Mouse (Mus musculus) cerebellum, adult 18-20 months (tissue): ENCODE data around the gene Ksr1.

Experiments
- DNase-seq, 2 experiments: peaks; one replicate each; pipeline ENCODE4 v3.0.0; 2021

Ksr1 gene

DNA sequence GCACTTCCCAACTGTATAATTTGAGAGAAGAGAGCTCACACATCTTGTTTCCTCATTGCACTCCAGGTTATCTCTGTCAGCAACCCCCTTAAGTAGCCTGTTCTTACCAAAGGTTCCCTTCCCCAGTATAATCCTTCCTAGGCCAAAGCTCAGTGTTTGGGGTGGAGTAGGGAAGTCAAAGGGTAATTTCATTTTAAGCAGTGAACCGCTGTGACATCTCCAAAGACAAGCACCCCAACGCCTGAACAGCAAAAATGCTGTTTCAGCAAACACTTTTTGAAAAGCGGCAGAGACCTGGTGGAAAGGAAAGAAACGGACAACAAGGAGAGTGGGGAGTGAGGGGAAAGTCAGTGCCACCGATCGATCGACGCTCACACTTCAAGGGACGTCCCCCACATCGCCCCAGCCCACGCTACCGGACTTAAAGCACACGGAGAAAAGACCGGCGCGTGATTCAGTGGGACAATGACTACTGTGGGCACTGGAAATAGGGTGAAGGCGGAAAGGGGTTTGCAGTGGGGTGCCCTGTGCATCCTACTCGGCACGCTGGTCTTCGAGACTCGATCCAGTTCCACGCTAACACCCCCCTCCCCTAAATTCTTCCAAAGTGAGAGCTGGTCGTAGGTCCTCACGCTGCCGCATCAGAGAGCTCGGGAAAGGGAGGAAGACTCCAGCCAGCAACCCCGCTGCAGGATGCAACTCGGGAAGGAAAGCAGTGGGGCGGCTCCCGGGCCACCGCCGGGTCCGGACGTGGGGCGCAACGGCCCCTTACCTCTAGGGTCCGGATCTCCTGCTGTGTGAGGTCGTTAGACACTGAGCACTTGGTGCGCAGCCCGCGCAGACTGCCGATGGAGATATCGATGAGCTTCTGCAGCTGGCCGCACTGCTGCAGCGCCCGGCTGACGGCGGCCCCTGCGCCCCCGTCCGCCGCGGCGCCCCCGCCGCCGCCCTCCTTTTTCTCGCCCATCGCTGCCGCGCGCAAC is 633 bp downstream of the Ksr1 start:
- DNase-seq: peak in 1 of 2 experiments; percentile 29

DNA sequence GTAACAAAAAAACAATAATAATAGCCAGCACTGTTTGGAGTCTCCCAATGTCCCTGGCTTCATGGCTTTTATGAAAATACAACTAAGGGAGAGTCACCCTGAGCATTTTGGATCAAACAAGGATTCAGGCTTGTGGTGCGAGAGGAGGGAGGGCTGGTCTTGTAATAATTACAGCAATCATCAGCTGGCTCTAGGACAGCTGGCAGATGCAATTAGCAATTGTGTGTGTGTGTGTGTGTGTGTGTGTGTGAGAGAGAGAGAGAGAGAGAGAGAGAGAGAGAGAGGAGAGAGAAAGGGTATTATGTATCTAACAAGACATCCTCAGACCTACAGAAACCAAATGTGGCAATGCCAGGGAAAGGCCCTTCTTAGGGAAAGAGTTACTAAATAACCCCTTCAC is 1.5 kb downstream of the Ksr1 start:
- no peak for DNase-seq

DNA sequence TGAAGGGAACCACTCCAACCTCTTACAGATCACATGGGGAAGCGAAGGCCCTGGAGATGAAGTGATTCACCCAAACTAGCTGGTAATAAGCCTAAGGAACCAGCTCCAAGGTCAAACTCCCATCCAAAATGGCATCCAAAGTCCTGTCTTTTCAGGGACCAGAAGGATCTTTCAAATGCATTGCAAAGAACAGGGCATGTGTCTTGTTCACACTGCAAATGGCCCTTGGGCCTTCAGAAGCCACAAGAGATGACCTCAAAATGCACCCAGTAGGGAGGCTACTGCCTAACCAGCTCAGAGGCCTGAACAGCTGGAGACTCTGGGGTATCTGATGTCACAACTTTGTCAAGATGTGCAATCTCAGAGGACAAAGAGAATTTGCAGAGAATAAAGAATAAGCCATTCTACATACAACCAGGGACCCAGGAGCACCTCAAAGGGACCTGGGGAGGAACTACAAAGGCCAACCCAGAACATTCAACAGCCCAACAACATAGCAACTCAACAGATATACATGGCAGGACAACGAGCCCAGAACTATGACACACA is 2.1 kb downstream of the Ksr1 start:
- no peak for DNase-seq

DNA sequence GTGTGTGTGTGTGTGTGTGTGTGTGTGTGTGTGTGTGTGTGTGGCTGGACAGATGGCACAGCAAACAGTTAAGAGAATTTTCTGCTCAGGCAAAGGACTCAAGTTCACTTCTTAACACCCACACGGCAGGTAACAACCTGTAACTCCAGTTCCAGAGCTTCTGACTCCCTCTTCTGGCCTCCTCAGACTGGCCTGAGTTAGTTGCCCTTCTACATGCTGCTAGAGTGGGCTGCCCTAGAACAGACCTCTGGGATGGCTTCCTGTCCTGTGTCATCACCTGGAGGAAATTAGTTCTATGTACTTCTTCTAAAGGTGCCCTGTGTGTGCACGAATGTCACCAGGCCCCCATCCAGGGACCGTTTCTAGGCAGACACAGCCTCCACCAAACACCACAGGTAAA is 2.9 kb downstream of the Ksr1 start:
- DNase-seq: no peak

DNA sequence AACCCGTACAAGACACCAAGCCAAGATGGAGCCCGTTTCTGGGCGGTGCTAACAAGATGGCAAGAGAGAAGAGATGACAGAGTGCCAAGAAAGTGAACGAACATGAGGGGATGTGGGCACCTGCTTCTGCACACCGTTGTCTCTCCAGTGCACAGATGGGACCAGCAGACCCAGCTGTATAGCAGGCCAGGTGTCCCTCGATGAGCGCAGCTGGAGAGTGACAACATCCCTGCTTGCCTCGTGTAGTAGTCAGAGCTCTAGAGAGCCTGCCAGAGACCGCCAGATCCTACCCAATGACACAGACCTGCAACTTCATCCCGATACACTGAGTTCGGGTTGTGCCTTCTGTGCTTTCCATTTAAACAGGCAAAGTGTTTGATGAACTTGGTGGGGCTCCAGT is 3.8 kb downstream of the Ksr1 start:
- no peak for DNase-seq

DNA sequence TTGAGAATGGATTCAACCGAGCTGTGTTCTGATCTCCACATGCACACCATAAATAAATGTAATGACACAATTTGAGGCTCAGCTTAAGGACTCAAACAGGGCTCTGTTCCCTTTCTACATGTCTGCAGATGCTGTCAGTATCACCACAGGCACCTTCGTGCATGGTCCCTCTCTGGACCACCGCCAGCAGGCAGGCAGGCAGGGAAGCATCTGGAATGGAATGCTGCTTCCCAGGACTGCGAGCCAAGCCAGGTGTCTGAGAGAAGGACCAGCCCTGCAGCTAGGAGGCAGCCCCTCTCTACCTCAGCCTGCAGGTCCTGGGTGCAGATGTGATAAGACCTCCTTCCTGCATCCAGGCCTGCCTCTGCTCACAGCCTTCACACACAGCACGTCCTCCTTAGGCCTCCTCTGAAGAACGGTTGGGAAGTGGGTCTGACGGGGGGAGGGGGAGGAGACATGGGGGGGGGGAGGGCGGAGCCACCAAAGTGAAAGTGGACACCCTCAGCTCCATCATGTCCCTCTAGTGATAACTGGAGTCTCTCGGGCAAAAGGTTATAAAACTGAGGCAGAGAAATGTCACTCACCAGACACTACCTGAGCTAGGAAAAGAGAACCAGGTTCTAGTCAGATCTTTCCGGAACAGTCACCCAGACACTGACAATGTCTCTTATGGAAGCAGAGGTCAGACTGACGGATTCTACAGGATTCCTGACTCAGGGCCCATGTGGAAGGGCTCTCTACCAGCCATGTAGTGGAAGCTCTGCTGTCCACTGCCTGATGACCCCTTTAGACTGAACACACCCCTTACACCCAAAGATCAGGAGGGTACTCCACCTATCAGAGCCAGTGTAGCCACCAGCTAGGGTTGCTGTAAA is 4.7 kb downstream of the Ksr1 start:
- no peak for DNase-seq

DNA sequence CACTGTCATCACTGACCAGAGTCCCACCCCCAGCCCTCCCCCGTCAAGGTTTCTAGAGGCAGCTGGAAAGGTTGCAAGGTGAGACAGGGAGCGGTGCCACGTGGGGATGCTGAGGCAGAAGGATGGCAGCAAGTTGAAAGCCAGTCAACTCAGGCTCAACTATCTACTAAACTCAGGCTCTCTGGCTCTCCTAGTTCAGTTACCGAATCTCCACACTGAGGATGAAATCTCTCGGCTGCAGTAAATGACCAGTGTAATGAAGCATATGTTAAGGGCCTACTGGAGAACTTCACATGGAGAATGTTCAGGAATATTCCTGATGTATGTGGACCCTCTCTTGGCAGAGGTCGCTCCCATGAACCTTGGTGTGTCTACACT is 5.7 kb downstream of the Ksr1 start:
- DNase-seq: no peak

DNA sequence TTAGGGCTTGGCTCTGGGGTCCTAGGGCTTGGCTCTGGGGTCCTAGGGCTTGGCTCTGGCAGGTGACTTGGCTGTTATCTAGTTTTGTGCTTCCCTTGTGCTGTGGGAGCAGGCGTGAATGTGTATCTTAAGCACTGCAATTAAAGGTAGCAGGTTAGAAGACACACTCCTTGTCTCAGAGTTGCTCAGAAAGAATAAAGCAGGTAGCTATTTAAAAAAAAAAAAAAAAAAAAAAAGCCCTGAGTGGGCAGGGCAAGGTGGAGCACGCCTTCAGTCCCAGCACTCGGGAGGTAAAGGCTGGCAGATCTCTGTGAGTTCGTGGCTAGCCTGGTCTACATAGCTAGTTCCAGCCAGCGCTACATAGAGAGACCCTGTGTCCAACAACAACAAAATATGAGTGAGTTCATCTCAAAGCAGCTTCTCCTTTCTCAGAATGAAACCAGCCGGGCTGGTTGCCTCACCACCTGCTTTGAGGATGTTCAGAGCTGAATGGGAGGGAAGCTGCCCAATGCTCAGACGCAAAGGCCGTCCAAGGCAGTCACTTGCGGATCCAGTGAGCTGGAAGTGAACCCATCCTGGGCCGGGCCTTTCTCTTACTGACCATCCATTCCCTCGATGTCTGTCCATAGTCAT is 6.2 kb downstream of the Ksr1 start:
- no peak for DNase-seq

DNA sequence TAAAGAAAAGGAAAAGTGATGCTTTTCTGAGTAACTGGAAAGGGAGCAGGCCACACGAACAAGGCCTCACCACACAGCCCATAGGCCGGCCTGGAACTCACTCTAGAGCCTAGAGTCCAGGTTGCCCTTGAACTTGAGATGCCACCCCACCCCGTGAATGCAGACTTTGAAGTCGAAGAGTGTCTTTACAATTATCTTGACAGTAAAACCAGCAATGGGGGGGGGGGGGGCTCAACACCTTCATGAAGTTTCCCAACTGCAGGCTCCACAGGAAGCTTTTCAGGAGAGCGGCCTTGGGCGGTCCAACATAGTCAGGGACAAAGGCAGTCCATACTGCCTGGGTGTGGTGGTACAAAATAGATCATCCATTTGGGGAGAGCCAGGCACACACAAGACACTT is 7.6 kb downstream of the Ksr1 start:
- no peak for DNase-seq

DNA sequence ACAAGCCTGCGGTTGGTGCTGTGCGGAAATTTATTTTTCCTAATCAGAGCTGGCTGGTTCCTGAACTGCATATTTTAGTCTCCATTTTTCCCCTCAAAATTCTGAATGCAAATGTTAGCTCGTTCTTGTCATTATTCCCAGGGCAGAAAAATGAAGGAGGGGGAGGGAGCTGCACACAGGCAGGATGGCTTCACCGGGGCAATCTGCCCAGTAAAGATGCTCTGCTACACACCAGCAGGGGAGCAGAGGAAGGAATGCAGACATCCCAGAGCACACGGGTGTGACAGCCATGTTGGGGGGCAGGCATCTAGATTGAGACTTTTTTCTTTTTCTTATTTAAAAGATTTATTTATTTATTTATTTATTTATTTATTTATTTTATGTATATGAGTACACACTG is 9.0 kb downstream of the Ksr1 start:
- peak in 1 of 2 experiments; percentile 20 for DNase-seq

DNA sequence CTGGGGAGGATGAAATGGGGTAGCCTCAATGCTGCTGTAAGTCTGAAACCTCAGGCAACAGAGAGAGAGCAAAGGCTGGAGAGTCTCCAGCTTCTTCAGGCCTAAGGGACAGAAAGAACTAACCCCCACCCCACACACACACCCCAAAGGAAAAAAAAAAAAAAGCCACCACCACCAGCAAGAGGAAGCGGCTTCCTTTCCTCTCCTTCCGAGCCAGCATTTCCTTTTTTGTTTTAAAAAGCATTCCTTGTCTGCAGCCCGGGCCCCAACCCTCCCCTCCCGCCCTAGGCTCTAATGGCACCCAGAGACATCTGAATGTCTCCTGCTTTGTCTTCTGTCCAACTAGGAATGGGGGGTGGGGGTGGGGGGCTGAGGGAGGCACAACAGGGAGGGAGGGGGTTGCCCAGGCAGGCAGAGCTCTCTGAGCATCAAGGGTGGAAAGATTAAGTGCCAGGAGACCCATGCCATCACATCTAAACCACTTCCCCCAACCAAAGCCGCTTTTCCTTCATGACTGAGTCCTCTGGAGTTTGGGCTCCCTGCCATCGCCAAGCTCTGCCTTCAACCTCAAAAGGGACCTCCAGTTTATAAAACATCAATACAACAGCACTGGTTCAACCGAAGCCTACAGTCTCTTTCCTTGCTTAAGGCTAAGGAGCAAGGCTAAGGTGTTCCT is 10.4 kb downstream of the Ksr1 start:
- no peak for DNase-seq

DNA sequence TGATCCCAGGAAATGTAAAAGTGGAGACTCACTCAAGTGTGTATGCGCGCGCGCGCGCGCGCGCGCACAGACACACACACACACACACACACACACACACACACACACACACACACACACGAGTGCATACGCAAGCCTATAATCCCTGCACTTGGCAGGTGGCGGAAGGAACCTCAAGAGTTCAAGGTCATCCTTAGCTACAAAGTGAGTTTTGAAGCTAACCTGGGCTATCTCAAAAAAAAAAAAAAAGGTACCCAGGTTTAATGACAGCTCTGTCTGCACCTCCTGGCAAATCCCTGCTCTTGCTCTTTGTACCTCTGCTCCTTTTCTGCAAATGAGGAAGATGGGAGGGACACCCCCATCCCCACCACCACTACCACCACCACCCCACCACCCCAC is 11.1 kb downstream of the Ksr1 start:
- no peak for DNase-seq

DNA sequence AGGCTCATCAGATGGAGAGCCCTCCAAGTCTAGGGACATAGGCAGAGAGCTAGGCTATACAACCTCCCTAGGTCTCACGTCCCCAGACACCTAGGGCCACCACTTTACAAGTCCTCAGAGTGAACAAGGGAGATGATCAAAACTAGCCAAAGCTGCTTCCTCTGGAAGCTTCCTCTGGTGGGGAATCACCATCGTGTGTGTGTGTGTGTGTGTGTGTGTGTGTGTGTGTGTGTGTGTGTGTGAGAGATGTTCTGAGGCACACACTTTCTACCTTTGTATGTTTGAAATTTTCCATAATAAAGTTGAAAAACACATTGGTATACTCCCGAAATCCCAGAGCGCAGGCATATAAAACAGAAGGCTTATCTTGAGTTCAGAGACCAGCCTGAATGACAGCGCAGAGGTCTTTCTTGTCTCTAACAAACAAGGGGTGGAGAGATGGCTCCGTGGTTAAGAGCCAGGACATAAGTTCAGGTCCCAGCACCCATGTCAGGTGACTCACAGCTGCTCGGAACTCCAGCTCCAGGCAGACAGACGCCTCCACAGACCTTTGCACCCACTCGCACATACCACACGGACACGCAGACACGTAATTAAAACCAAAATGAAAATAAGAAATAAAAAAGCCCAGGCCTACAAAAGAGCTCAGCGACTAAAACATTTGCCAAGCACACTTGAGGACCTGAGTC is 11.6 kb downstream of the Ksr1 start:
- DNase-seq: no peak

DNA sequence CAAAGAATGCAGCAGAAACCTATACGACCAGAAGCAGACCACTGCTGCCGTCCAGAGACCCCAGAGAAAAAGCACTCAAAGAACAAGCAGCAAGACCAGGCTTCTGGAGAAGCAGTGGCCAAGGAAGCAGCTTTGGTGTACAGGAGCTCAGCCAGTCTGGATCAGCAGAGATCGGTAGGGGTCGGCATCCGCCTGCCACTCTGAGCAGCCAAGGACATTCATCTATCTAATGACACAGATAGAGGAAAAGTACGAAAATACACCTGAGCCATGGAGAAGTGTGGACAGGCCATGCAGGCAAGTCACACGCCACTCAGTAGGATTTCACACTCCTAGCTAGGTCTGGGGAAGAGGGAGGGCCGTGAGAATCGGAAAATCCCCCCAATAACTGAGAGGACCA is 12.2 kb downstream of the Ksr1 start:
- no peak for DNase-seq

DNA sequence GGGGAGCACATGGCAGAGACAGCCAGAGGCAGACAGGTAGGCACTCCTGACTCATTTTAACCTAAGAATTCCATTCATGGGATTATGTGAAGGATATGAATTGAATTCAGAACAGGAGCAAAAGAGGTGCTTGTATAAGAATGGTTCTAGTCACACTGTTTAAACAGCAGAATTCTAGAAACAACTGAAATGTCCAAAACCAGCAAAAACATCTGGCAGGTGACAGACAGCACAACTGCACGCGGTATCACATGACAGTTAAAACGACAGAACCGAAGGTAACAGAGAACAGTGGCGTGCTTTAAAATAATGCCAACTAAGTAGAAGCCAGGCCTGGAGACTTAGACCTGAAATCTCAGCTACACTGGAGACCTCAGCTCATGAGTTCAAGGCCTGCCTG is 13.2 kb downstream of the Ksr1 start:
- no peak for DNase-seq

DNA sequence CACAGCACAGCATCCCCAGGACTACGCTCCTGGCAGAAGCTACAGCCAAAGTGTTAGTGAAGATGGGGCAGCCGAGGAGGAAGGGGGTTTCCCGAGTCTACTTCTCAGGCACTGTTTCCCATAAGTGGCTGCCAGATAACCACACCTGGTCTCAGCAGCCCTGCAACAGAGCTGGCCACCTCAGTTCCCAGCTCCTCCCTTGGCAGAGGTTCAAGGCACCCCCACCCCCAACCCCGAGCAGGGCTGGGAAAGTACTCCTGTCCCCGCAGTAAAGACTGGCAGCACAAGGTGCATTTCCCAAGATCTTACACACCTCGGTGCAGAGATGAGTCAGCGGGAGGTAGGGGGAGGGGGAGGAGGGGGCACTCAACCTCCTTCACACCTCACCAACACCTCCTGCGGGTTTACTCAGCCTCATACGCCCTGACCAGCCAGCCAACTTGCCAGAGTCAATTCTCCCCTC is 14.2 kb downstream of the Ksr1 start:
- no peak for DNase-seq

DNA sequence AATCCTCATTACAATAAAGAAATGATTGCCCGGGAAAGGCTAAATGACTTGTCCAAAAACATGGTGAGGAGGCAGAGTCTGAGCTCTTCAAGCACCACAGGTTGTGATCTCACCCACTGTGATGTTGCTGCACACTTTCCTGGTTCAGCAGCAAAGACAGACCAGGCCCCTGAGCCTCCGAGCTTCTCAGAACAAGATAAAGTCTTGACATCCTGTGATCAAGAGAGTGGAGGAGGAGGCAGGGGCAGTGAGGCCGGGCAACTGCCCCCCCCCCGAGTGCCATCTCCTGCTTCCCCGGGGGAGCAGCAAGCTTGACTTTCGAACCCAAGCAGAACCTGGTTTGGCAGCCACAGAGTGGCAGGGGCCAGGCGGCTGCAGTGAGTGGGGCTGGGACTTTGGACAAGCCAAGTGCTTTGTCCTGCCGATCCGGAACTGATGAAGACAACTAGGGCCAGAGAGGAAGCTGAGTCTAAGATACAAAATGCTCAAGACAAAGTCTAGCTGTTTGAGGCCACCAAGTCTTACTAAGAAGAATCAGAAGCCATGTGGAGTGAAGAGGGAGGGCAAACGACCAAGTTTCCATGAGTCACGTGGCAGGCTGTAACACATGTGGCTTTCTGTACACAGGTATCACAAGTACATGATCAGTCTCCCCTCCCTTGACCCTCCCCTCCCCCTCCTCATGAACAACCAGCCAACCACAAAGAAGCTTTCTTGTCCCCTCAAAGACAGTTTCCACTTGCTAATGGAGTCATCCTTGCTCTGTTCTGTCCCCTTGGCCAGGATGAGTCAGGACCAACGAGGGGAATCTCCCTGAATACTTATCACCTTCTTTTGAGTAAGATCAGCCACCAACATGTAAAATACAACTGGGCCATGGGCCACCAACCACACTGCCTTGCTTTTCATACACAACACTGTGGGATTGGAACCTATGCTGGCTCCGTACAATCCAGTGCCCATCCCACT is 16.5 kb downstream of the Ksr1 start:
- no peak for DNase-seq

DNA sequence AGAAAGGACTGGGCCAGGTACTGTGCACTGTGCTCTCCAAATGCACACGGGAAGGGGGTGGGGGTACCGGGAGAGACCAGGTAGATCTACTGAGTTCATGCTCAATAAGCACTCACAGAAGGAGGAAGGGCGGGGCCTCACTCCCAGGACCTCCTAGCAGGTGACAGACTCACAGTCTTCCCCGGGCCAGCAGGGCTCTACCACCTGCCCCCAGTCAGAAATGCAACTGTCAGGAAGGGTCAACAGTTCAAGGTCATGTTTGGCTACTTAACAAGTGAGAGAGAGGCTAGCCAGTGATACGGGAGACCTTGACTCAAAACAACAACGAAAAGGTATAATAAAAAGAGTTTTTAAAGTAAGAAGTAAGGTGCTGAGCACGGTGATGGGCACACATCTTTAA is 18.0 kb downstream of the Ksr1 start:
- no peak for DNase-seq

DNA sequence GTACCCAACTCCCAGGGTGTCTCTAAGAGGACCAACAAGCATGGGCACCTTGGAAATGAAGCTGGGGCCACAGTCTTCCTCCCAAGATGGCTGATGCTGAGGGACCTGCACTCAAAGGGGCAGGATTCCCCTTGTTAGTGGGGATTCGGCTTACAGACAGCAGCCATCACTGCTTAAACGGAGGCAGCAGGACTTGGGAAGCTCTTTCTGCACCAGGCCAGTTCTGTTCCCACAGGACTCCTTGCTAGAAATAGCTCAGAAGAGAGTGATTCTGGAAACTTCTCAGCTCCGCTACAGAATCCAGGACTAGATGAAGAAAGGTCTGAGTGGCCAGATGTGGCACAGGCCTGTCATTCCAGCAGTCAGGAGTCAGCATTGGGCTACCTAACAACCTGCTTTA is 19.2 kb downstream of the Ksr1 start:
- DNase-seq: no peak

DNA sequence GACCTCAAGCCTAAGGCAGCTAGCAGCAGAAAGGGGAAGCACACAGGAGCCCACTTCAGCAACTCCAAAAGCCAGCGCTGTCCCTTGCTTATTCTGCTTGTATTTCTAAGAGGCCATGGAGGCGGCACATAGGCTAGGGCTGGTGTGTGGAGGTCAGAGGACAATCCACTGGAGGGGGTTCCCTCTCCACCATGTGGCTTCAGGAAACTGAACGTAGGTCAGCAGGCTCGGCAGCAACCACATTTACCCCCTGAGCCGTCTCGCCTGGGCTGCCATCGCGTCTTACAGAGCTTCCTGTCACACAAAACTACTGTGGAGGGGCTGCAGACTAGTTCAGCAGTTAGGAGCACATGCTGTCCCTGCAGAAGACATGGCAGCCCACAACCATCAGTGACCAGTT is 20.4 kb downstream of the Ksr1 start:
- no peak for DNase-seq

DNA sequence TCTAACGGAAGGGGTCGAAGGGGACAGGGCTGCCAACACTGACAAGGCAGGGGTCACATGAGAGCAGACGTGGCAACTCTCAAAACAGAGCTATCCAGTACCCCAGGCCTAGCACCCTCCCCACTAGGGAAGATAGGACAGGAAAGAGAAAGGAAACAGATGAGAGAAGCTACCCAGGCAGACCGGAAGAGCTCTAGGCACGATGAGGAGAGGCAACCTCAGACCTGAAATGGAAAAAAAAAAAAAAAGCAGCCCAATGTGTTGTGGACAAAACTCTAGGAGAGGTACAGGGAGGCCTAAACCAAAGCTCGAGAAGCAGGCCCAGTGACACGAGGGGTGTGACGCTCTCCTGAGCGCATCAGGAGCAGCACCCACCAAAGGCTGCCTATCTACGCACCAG is 23.7 kb downstream of the Ksr1 start:
- no peak for DNase-seq
